Mouse (Mus musculus) left cerebral cortex, adult 6 months (tissue): Measurements from ENCODE around the gene Rgs19. TPM values are rescaled to one million over a fixed set of nuclear protein-coding genes. Genes with fewer than 3 reads are reported as not detected.

Experiments
- long read RNA-seq, 2 experiments: library from polyadenylated mRNA; unstranded; transcript quantifications; one replicate each; pipeline ENCODE4 v2.0.0; 2019 to 2020
- polyA plus RNA-seq: library from polyadenylated mRNA; unstranded; fragments of <200 nt; fragmentation: Nextera tagmentation; gene quantifications from 2 replicates; pipeline ENCODE4 v1.2.3, GENCODE M21; 2021

Gene Rgs19
- polyA plus RNA-seq: 32.3 and 45.8 TPM in 2 replicates
- long read RNA-seq, experiment 1, transcript Rgs19-201 (6 exons, 1,511 nt): major isoform, 27 of 79 reads
- long read RNA-seq, experiment 1, transcript Rgs19-204 (5 exons, 779 nt): minor isoform, 17 of 79 reads
- long read RNA-seq, experiment 1, transcript Rgs19-202 (5 exons, 1,460 nt): minor isoform, 5 of 79 reads
- long read RNA-seq, experiment 1, transcript Rgs19-205 (6 exons, 1,216 nt): minor isoform, 5 of 79 reads
- long read RNA-seq, experiment 1, partial matches to known transcripts: 10 of 79 reads
- long read RNA-seq, experiment 1, other reads (novel, unspliced or antisense): 10 of 79 reads
- long read RNA-seq, experiment 2, transcript Rgs19-201 (6 exons, 1,511 nt): major isoform, 21 of 51 reads
- long read RNA-seq, experiment 2, transcript Rgs19-204 (5 exons, 779 nt): minor isoform, 9 of 51 reads
- long read RNA-seq, experiment 2, partial matches to known transcripts: 5 of 51 reads
- long read RNA-seq, experiment 2, other reads (novel, unspliced or antisense): 10 of 51 reads

DNA sequence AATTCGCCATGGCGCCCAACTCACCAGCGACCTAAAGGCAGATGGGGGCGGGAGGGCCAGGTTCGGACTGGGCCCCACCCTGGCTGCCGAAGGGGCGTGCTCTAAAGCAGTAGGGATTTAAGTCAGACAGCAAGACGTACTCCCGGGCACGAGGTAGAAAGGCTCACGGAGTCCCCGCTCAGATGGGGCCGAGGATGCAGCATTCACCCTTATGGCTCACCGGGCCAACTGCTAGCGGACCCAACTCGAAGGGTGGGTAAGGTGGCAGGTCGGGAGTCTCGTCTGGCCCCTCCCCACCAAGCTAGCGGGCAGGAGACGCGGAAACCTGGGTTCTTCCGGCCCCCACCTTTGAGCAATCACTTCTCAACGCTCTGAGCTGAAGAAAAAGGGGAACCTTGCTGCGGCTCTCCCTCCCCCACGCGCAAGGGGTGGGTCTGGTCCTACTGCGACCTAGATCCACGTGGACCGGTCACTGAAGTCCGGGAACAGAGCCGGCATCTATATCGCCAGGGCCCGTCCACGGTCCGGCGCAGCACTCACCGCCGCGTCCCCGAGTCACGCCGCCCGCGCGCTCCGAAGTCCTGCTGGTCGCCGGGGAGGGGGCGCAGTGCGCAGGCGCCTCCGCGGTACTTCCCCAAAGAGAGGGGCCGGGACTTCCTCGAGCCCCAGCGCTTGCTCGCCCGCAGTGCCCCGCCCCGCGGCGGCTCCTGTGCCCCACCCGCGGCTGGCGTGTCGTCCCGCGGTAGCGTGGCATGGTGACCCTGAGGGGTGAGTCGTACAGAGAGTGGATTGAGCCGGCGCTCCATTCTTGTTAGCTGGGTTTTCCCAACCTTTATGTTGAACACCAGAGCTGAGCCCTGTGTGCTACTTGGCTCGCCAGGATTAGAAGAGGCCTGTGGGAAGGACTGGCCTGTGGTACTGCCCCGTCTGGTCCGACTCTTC, at the start of gene Rgs19:
Gene Rgs19, minus strand, starts transcription at position 639 of the 942 bp plus-strand sequence.

DNA sequence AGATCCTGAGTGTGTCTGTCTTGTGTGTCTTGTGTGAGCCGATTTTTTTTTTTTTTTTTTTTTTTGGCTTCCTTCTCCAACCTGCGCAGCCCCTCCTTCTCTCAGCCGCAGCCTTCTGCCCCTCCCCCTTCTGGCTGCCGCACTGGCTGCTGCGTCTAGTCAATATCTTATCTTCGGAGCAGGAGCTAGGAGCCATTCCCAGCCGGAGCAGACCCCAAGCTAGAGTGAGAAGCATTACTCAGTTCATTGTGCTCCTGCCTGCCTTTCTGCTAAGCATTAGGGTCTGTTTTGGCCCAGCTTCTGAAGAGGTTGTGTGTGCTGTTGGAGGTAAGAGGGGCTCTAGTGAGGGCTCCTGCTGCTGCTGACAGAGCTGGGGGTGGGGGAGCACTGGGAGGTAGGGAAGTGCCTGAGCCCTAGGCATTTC, 21.1 kb upstream of the Rgs19 start, which contains the start of gene Oprl1:
Gene Oprl1, plus strand, starts transcription at position 114 of the 424 bp plus-strand sequence.

DNA sequence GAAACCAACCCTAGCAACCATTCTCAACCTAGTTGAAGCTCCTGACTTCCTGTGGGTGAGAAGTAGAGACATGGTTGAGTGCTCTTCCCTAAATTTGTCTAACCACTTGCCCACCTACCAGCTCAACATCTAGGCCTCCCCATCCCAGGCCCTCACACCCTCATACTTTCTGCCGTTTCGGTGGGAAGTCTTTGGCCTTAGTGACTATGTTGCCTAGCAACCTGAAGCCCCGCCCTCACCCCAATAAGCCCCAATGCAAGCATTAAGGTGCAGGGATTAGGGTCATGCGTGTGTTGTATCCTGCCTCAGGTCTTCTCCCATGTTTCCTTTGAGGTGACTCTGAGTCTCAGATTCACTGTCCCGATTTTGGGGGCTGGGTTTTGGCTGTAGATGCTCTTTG, 4.5 kb upstream of the Rgs19 start, which contains the start of gene Lkaaear1:
Gene Lkaaear1, minus strand, starts transcription at position 202 of the 400 bp plus-strand sequence.

DNA sequence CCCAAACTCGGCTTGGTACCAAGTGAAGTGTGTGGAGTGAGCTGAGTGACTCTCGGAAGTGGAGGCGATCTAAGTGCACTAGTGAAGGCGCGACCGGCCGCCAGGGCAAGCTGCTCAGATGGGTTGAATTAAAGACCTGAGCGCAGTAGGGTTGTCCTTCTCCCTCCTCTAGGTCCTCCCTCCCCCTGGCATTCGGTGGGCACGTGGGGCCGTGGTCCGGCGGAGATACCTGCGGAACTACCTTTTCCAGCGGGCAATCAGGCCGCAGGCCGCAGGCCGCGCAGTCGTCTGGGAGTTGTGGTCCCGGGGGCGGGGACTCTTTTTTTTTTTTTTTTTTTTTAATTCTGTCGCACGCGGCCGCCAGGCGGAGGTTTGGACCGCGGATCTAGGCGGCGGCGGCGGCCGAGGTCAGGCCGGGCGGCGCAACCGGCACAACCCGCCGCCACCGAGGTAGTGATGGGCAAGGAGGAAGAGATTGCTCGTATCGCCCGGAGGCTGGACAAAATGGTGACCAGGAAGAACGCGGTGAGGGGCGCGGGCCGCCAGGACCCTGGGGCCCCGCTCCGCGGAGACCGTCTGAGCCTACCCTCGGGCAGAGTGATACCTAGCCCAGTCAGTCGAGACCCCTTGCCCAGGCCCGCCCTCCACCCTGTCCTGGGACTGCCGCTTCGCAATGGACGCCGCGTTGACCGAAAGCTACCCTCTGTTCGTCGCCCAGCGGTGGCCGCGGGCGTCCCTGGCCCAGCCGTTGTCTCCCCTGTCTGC, 13.6 kb downstream of the Rgs19 start, which contains the start of gene Tcea2:
Gene Tcea2, plus strand, starts transcription at position 360 of the 765 bp plus-strand sequence.

DNA sequence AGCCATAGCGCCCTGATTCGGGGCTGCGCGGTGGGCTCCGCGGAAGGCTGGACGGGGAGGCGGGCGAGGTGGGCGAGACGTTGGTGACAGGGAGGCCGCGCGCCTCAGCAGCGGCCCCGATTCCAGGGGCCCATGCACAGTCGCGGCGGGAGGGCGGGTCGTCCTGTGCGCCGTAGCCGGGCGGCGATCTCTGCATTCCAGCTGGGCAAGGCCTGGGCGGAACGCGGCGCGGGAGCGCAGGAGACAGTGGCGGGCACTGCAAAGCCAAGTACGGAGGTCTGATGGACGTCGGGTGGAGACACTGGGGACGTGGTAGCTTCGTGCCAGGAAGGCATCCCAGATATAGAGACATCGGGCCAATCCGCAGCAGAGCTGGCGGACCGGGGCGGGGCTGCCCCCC, 22.5 kb downstream of the Rgs19 start, which contains the start of gene Sox18:
Gene Sox18, minus strand, starts transcription at position 315 of the 400 bp plus-strand sequence.

DNA sequence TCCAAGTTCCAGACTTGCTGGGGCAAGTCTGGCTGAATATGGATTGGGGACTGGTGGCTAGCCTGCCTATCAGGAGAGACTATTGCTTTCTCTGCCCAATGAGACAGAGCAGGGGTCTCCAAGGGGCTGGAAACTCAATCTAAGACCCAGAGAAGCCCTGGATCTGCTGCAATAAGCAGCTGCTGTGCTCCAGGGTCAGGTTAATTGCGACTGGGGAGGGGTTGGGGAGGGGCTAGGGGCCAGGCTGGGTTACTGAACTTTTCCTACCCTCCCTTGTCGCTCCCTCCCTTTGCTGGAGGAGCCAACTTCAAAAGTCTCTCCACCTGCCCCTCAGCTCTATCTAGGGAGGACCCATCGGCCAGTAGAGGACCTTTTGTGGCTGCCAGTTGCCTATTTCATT, 37.0 kb downstream of the Rgs19 start, which contains the start of gene Gm29797:
Gene Gm29797, plus strand, starts transcription at position 301 of the 400 bp plus-strand sequence.

Other genes with a start within 250 kb of the Rgs19 start
- gene Zbtb46, start 234.6 kb downstream of the Rgs19 start, polyA plus RNA-seq: 3.4 and 3.7 TPM in 2 replicates
- not detected in 2 replicates for gene Abhd16b, start 200.8 kb downstream of the Rgs19 start, polyA plus RNA-seq
- 95.7 and 115 TPM in 2 replicates for gene Tpd52l2, start 196.8 kb downstream of the Rgs19 start, polyA plus RNA-seq
- gene Dnajc5, start 173.5 kb downstream of the Rgs19 start, polyA plus RNA-seq: 117 and 129 TPM in 2 replicates
- gene Uckl1, start 109.1 kb downstream of the Rgs19 start, polyA plus RNA-seq: 28.6 and 32.5 TPM in 2 replicates
- gene Prpf6, start 102.1 kb downstream of the Rgs19 start, polyA plus RNA-seq: 27.5 and 46.4 TPM in 2 replicates
- 8.0 and 18.5 TPM in 2 replicates for gene Zfp512b, start 101.2 kb downstream of the Rgs19 start, polyA plus RNA-seq
- 19.1 and 21.8 TPM in 2 replicates for gene Samd10, start 94.8 kb downstream of the Rgs19 start, polyA plus RNA-seq
- gene Gm29797, start 36.9 kb downstream of the Rgs19 start, polyA plus RNA-seq: not detected in 2 replicates
- 2.4 and 3.0 TPM in 2 replicates for gene Sox18, start 22.3 kb downstream of the Rgs19 start, polyA plus RNA-seq
- gene Tcea2, start 13.7 kb downstream of the Rgs19 start, polyA plus RNA-seq: 52.7 and 76.3 TPM in 2 replicates
- gene Lkaaear1, start 4.5 kb upstream of the Rgs19 start, polyA plus RNA-seq: not detected in 2 replicates
- 19.1 and 27.8 TPM in 2 replicates for gene Oprl1, start 21.0 kb upstream of the Rgs19 start, polyA plus RNA-seq
- gene Myt1, start 69.4 kb upstream of the Rgs19 start, polyA plus RNA-seq: 0.45 and 0.64 TPM in 2 replicates
- gene Pcmtd2, start 143.9 kb upstream of the Rgs19 start, polyA plus RNA-seq: 17.1 and 23.6 TPM in 2 replicates
- 37.5 and 43.0 TPM in 2 replicates for gene Polr3k, start 170.4 kb upstream of the Rgs19 start, polyA plus RNA-seq